Mouse (Mus musculus): ENCODE measurements around the gene Psd4. TPM values are rescaled to one million over a fixed set of nuclear protein-coding genes. Genes with fewer than 3 reads are reported as not detected.

Psd4 gene
- polyA plus RNA-seq, 1 experiment from 2014 or later = 0.08 TPM

DNA sequence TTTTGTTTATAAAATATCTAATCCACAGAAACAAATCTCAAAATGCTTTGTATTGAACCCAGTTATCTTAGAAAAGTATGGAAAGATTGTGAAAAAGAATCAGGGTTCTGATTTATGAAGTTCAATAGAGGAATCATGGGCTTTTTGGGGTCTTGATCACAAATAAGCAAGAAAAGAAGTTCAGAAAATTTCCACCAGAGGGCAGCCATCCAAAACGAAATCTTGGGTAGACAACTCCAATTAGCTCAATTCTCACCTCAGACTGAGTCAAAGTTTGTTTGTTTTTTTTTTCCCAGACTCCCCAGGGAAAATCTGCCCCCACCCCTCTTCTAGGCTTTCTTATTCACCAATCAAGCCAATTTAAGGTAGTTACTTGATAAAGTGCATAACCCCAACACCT is 9.7 kb upstream of the Psd4 start:
- DNase-seq (ENCODE audit: low read depth, low spot score) = no peak
- ATAC-seq = no peak
- no peaks in the 10 kb centered on the region for H3K27me3 ChIP-seq
- POLR2A ChIA-PET = no interaction called here
- in situ Hi-C loops (cut with MboI; ENCODE audit: low pct_unique_long_range_greater_than_20kb) = loop anchor here (10.0 kb wide), 1 partner anchor 53 kb away; no protein-coding TSS in a partner anchor
- peak; percentile 45 for TF ChIP-seq CTCF (IDR thresholded peaks at IDR 0.05)
- CTCF ChIA-PET = interaction anchor here (1.3 to 2.1 kb wide), 6 partner anchors 8 to 61 kb away, joined by 3 to 8 read pairs (median 6); no protein-coding TSS in a partner anchor

DNA sequence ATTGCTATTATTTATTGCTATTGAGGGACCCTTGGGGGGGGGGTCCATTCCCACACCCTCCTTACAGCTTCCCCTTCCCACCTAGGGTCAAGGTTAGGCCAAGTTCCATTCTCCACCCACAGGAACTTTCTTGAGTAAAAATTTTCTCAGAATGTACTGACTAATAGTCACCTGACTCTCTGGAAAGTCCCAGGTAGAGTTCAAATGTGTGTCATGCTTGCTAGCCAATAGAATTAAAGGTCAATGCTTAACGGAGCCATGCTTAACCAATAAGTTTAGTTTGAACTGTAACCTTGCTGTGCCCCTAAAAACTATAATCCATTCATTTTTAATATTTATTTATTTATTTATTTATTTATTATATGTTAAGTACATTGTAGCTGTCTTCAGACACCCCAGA is 8.0 kb upstream of the Psd4 start:
- H3K27me3 ChIP-seq = no peaks in the 10 kb centered on the region
- CTCF ChIA-PET = interaction anchor here (1.9 to 2.1 kb wide), 2 partner anchors 49 to 63 kb away, joined by 7 to 8 read pairs; no protein-coding TSS in a partner anchor
- ATAC-seq (no peak), DNase-seq (ENCODE audit: low read depth, low spot score) (no peak)
- no peak for TF ChIP-seq CTCF (IDR thresholded peaks at IDR 0.05)
- in situ Hi-C loops (cut with MboI; ENCODE audit: low pct_unique_long_range_greater_than_20kb) = loop anchor here (10.0 kb wide), 1 partner anchor 55 kb away; no protein-coding TSS in a partner anchor
- POLR2A ChIA-PET = no interaction called here

DNA sequence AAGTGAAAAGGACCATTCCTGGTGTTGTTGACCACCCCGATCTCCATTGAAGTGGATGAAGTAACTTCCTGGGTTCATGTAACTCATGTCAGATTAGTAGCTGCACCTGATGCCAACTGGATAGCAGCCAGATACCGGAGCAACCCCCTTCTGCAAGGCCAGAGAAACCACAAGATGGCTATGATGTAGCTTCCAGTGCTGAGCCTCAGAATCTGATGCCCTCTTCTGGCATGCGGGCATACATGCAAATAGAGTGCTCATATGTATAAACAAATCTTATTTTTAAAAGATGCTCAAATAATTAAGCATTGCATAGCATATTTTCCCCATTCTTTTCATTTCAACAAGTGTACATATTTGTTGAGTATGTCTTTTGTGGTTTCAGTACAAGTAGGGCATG is 3.6 kb upstream of the Psd4 start:
- CTCF ChIA-PET = interaction anchor here (0.9 to 2.0 kb wide), 5 partner anchors 12 to 211 kb away, joined by 3 to 20 read pairs (median 4); no protein-coding TSS in a partner anchor

DNA sequence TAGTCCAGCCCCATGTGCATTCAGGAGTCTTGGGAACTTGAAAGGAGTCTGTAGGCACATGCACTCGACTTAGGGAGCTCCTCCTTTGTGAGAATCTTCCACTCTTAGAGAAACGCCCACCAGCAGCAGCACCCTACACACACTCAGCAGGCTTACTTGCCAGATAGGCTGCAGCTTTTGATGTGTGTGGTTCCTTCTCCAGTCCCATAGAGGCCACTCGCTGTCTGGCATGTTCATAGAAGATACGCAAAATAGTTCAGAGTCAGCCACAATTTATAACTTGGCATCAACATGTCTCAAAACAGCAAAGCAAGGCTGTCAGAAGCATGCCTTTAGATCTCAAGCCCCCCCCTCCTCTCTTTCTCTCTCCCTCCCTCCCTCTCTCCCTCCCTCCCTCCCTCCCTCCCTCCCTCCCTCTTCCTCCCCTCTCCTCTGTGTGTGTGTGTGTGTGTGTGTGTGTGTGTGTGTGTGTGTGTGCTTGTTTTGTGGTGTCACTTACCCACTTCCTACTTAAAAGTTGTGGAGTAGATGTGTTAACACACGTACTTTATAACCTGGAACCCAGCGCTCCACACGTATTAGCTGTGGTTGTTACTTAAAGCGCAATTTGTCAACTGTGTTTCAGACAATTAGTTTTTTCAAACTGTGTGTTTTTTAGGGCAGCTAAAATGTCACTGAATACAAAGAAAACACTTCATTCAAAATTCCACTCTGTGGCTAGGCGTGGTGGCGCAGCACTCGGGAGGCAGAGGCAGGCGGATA is 985 bp upstream of the Psd4 start:
- in situ Hi-C loops (cut with MboI; ENCODE audit: low pct_unique_long_range_greater_than_20kb) = loop anchor here (5.0 kb wide), 1 partner anchor 36 kb away; no protein-coding TSS in a partner anchor
- CTCF ChIA-PET = interaction anchor here (1.2 to 2.0 kb wide), 3 partner anchors 30 to 69 kb away, joined by 3 to 11 read pairs (median 5); no protein-coding TSS in a partner anchor
- H3K27me3 ChIP-seq = peaks cover 2% of the 10 kb centered on the region
- ATAC-seq (no peak), DNase-seq (ENCODE audit: low read depth, low spot score) (no peak)
- no peak for TF ChIP-seq CTCF (IDR thresholded peaks at IDR 0.05)
- POLR2A ChIA-PET = no interaction called here

More for the DNA sequence above, 3.6 kb upstream of the Psd4 start:
- TF ChIP-seq CTCF (IDR thresholded peaks at IDR 0.05) = peak; percentile 72
- DNase-seq (ENCODE audit: low read depth, low spot score) = no peak
- peak; percentile 63 for ATAC-seq
- POLR2A ChIA-PET = no interaction called here
- in situ Hi-C loops (cut with MboI; ENCODE audit: low pct_unique_long_range_greater_than_20kb) = no loop called here
- H3K27me3 ChIP-seq = no peaks in the 10 kb centered on the region

DNA sequence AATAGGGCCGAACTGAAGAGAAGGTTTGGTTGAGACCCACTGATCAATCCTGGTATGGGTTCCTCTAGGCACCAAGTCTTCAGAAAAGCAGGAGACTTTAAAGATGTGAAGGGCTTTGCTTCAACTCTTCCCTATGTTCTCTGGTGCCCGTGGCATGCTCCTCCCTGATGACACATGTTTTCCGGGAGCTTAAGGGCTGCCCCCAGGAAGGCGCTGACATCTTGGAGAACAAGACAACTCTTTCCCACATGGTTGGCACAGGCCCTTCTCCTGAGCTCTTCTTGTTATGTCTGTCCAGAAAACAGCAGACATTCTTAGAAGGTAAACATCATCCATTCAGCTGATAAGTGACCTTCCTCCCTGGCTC is 498 bp downstream of the Psd4 start:
- no peak for TF ChIP-seq CTCF (IDR thresholded peaks at IDR 0.05)
- in situ Hi-C loops (cut with MboI; ENCODE audit: low pct_unique_long_range_greater_than_20kb) = loop anchor here (5.0 kb wide), 1 partner anchor 34 kb away; no protein-coding TSS in a partner anchor
- CTCF ChIA-PET = interaction anchor here (0.8 to 2.0 kb wide), 2 partner anchors 24 to 71 kb away, joined by 3 to 11 read pairs; no protein-coding TSS in a partner anchor
- ATAC-seq = no peak
- peaks cover 2% of the 10 kb centered on the region for H3K27me3 ChIP-seq
- POLR2A ChIA-PET = no interaction called here
- DNase-seq (ENCODE audit: low read depth, low spot score) = no peak

DNA sequence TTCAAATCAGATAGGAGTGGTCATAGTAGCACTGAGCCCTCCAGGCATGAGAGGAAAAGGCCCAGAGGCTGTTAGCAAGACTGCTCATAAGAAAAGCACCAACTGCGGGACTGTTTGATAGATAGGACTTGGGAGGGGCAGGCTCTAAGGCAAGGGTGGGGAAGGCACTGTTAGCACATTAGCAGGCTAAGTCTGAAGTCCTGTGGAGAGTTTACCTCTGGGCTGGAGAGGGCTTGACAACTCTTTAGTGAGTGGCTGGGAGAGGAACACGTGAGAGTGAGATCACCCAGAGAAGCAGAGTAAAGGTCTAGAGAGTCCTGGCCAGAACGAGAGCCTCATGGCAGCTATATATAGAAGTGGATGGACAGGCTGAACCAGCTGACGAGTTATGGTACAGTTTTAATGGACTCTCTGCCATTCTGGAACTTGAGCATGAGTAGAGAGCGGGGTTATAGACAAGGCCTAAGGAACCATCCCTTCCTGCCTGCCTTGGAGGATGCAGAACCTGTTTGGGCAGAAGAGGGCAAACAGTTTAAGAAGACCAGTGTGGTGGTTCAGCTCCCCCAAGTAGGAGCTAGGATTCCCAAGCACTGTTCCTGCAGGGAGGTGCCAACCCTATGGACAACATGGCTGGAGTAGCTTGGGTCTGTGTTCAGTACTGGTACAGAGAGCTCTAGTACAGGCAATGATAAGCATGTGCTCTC is 11.5 kb downstream of the Psd4 start:
- H3K27me3 ChIP-seq = no peaks in the 10 kb centered on the region
- no peak for TF ChIP-seq CTCF (IDR thresholded peaks at IDR 0.05)
- POLR2A ChIA-PET = interaction anchor here (0.7 kb wide), 1 partner anchor 68 kb away, joined by 3 read pairs; no protein-coding TSS in a partner anchor
- DNase-seq (ENCODE audit: low read depth, low spot score) (no peak), ATAC-seq (no peak)
- in situ Hi-C loops (cut with MboI; ENCODE audit: low pct_unique_long_range_greater_than_20kb) = loop anchor here (25.0 kb wide), 2 partner anchors 292 to 1067 kb away; partner anchors contain the start of genes Nxph2 and Tbpl2
- CTCF ChIA-PET = interaction anchor here (1.1 to 2.2 kb wide), 3 partner anchors 11 to 82 kb away, joined by 3 to 8 read pairs (median 5); no protein-coding TSS in a partner anchor

DNA sequence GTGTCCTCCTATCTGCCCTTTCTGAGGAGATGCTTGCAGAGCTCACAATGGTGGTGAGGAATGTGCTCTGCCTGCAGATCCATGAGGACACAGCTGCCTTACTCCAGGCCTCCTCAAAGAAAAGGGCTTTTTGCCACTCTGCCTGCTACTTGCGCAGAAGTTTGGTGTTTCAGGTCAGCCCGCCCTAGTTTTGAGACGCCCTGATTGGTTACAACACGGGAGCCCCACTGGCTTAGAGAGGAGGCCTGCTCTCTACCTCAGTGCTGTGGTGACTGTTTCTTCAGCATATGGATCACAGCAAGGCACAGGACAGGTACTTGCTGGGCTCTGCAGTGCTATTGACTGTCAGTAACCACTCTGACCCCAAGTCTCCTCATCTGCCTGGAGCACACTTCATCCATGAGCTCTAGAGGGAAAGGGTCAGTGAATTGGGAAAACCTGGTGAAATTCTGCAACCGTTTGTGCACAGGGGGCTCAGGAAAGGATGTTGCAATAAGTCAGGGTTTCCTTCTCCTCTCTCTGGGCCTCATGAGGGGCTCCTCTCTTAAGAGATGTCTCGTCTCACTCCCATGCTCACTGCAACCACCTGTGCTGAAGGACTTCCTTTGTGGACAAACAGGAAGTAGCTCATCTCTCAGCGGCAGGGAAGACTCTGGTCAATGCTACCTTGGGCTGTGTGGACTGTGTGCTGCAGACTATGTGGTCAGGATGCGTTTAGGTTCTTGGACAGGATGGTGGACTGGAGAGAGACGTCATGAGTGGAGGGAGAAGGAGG is 15.3 kb downstream of the Psd4 start:
- POLR2A ChIA-PET = no interaction called here
- CTCF ChIA-PET = no interaction called here
- DNase-seq (ENCODE audit: low read depth, low spot score) = no peak
- ATAC-seq = no peak
- no peak for TF ChIP-seq CTCF (IDR thresholded peaks at IDR 0.05)
- H3K27me3 ChIP-seq = no peaks in the 10 kb centered on the region
- in situ Hi-C loops (cut with MboI; ENCODE audit: low pct_unique_long_range_greater_than_20kb) = loop anchor here (25.0 kb wide), 2 partner anchors 295 to 1070 kb away; partner anchors contain the start of genes Nxph2 and Tbpl2

DNA sequence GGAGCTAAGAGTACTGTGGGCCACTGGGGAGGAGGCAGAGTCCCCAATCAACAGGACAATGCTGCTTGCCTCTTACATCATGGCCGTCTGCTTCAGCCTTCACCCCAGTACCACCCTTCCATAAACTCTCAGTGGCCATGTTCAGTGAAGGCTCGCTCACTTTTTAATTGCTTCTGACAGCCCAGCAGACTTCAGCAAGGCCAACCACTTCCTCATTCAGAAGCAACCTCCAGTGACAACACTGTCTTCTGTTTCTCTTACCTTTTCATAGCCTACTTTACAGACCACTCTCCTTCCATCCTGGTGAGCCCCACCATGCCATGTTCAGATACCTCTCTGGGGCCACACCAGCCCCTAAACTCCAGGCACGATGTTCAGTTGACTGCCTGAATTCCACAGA is 16.3 kb downstream of the Psd4 start:
- CTCF ChIA-PET = no interaction called here
- DNase-seq (ENCODE audit: low read depth, low spot score) (no peak), ATAC-seq (no peak)
- no peak for TF ChIP-seq CTCF (IDR thresholded peaks at IDR 0.05)
- no peaks in the 10 kb centered on the region for H3K27me3 ChIP-seq
- in situ Hi-C loops (cut with MboI; ENCODE audit: low pct_unique_long_range_greater_than_20kb) = loop anchor here (25.0 kb wide), 2 partner anchors 296 to 1071 kb away; partner anchors contain the start of genes Nxph2 and Tbpl2
- POLR2A ChIA-PET = no interaction called here

DNA sequence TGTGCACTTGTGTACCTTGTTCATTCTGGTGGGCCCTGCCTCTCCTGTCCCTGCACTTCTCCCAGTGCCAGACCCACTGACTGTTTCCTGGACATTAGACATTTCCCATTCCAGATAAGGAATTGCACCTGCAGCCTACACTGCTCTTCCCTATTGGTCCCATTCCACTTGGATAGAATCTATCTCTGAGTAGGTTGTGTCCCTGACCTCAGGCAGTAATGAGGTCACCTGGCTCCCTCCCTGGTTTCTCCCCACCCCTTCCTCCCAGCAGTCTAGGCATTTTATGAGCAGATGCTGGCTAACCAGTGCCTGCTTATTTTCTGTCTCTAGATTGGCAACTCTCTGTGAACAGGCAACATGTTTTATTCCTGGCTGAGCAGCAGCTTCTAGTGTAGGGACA is 17.0 kb downstream of the Psd4 start:
- CTCF ChIA-PET = interaction anchor here (2.9 kb wide), 1 partner anchor 15 kb away, joined by 9 read pairs; no protein-coding TSS in a partner anchor
- H3K27me3 ChIP-seq = no peaks in the 10 kb centered on the region
- no peak for ATAC-seq
- no peak for TF ChIP-seq CTCF (IDR thresholded peaks at IDR 0.05)
- POLR2A ChIA-PET = interaction anchor here (1.3 kb wide), 1 partner anchor 12 kb away, joined by 3 read pairs; no protein-coding TSS in a partner anchor
- DNase-seq (ENCODE audit: low read depth, low spot score) = no peak
- in situ Hi-C loops (cut with MboI; ENCODE audit: low pct_unique_long_range_greater_than_20kb) = loop anchor here (25.0 kb wide), 2 partner anchors 297 to 1072 kb away; partner anchors contain the start of genes Nxph2 and Tbpl2
